Mouse (Mus musculus): ENCODE data around the gene Colca2.

Colca2 gene

DNA sequence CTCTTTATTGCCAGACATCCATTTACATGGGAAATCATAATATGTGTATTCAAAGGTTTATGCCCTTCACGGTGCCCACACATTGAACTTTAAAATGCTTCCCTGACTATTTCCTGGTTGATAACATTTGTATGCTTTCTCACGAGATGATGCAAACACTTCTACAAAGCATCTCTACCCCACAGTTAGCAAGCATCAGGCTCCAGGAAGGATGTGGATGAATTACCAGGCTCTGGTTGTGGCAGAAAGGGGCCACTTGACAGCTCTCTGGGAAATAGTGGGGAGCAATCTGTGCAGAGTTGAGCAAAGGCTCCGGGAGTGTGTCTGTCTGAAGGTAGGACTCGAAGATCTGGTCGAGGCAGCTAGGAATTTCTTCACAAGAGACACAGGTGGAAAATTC lies 6.3 kb downstream of the Colca2 start:
- DNase-seq (ENCODE audit: low spot score) = no peak

DNA sequence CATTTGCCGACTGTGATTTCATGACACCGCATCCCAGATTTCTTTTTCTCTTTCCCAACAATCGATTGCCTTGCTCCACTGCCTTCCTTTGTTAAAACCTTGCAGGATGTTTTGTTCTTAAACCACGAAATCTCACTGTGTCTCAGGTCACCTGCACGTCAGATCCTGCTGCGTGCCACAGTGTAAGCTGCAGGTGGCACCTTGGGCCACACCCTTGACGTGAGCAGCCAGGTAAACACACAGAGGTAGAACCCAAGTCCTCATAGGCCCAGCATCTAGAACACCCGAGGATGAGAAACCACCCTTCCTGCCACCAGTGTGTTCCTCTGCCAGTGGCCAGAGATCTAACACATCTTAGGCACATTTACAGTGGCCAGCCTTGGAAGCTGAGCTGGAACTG lies 7.3 kb downstream of the Colca2 start:
- no peak for DNase-seq (ENCODE audit: low spot score)

DNA sequence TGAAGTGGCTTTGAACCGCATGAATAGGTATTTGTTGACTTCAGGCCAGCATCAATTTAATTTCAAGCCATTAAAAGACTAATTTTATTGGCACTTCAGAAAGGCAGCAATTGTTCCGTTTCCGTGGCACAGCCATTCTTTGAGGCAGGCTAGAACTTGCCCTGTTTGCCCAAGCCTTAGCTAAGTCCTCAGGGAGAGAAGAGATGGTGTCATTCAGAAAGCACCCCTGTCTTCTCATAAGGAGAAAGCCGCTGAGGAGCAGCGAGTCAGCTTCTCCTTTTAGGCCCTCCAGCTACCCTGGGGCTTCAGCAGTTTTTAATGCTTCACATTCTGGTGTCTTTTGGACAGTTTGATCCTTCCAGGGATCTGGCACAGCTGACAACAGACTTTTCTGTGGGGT lies 9.5 kb downstream of the Colca2 start:
- DNase-seq (ENCODE audit: low spot score) = no peak

DNA sequence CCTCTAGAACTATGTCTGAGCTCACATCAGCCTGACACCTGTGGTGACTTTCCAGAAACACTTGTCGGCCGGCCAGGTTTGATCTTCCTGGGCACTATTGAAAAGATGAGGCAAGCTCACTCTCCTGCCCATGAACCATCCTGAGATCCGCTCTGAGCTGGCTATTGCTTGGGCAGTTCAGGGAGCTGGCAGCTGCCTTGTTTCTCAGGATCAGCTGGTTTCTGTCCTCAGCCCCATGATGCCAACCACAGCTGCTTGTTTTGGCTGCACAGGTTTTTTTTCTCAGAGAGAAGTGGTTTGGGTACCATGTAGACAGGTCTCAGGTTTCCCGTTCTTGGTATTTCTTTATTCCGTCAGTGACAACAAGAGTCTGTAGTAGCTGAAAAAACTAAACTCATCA lies 19.9 kb downstream of the Colca2 start:
- no peak for DNase-seq (ENCODE audit: low spot score)

DNA sequence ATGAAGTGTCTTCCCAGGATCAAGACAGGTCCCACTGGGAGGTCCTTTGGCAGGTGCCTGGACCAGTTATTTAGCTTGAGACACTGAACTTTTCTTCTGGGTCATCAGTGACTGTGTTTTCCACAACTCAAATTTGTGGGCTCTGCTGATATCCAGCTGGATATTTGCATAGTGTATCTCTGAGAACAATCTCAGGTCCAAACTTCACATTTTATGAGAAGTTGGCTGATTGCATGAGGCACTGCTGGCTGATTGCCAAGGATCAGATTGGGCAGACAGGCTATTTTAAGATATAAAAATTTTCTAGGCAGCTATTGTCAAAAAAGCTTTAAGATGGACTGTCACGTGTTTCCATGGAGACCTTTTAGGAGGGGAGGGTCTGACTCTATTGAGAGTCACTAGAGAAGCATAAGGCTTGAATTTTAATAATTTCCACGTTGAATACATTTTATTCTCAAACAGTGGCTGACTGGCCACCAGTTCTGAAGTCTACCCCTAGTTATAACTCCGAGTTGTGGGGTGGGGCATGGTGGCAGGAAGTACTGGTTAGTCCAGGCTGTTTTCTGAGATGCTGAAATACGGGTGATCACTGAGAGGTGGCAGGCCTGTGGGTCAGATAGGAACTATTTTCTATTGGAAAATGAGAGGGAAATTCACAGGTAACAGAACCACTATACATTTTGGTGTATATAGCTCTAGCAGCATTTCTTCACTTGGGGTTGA lies 21.4 kb downstream of the Colca2 start:
- no peak for DNase-seq (ENCODE audit: low spot score)

DNA sequence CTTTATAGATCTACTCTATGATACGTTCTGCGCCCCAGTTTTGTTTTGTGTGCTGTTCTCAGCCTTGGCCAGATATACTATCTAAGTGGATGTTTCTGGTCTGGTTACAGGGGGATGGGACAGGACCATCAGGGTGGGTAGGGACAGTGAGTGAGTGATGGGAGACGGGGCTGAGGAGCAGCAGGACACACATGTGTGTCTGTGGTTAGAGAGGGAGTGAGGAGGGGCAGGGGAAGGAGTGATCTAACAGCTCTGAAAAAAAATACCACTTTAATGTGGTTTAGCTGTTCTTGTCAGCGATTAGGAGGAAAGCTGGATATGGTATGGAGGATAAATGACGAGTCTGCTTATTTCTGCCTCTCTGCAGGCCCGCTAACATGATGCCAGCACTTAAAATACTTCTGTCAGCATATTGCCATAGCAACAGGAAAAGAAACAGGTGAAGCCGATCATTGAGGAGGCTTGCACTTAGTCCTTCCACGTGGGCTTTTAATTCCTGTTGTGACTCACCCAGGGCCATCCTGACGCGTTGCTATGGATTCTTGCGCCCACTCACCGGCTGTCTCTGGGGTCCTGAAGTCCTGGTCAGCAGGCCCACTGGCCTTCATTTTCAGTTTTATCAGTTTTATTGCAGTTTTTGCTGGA lies 39.5 kb downstream of the Colca2 start:
- peak; percentile 13 for DNase-seq (ENCODE audit: low spot score)

DNA sequence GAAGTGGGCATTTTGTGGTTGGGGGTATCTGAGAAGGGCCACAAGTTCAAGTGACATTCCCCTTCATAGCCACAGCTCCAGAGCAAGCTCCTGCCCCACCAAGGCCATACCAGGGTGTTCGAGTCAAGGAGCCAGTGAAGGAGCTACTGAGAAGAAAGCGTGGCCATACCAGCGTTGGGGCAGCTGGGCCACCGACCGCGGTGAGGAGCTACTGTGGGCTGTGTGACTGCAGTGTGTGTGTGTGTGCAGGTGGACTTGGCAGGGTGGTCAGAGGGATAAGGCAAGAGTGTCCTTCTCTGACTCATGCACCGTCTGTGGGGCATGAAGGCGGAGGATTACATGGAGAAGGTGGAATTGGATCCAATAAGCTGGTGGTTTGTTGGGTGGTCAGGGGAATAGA lies 46.2 kb downstream of the Colca2 start:
- DNase-seq (ENCODE audit: low spot score) = no peak

DNA sequence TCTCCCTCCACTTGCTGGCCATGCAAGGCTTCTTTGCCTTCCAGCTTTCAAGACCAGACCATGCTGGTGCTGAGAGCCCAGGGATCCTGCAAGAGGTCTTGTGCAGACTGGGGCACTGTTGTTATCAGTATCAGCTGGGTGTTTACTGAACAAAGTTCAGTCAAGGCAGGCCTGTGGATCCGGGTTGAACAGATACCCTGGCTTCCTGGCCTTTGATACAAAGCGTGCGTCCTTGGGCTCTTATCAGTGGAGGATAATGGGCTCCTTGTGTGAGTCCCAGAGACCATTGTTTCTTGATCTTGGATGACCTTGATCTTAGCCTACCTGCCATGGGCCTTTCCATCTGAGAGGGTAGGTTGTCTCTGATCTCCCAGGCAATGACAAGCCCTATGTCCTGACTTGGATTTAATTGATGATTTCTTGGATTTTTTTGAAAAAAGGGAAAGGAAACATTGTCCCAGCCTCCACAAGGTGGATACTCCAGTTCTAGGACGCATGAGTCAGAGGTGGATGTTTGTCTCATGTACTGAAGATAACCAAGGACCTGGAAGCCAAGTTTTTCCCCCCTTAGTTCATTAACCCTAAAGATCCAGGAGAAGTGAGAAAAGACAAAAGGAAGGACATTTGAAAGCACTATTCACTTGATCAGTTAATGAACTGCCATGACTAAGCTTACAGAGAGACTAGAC lies 47.5 kb downstream of the Colca2 start:
- DNase-seq (ENCODE audit: low spot score) = peak; percentile 48

DNA sequence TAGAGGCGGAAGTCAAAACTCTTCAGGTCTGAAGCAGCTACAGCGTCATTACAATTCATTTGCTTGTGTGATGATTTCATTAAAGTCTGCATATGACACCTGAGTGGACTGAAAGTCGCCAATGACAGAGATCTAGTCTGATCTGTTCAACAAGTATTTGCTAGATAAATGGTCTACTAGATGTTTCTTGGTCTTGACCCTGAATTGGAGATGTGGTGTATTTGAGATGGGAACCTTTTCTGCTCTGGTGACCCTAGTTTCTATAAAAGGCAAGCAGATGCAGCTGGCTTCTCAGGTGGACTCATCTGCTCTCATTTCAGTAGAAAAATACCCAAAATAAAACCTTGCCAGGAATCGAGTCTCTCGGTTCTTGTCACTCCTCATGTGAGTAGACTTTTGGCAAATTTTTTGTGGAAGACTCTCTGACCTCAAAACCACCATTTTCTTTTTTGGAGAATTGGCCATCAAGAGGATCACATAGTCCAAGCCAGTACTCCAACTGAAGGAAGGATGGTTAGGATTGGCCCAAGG lies 52.7 kb downstream of the Colca2 start:
- no peak for DNase-seq (ENCODE audit: low spot score)

Data from ovary, adult 18-20 months (tissue).